Mouse (Mus musculus): ENCODE data around the gene Alpl. TPM values are rescaled to one million over a fixed set of nuclear protein-coding genes. Genes with fewer than 3 reads are reported as not detected.

Gene Alpl
- total and polyA plus RNA-seq, 3 experiments: 62.9 to 164 (median 115) TPM

DNA sequence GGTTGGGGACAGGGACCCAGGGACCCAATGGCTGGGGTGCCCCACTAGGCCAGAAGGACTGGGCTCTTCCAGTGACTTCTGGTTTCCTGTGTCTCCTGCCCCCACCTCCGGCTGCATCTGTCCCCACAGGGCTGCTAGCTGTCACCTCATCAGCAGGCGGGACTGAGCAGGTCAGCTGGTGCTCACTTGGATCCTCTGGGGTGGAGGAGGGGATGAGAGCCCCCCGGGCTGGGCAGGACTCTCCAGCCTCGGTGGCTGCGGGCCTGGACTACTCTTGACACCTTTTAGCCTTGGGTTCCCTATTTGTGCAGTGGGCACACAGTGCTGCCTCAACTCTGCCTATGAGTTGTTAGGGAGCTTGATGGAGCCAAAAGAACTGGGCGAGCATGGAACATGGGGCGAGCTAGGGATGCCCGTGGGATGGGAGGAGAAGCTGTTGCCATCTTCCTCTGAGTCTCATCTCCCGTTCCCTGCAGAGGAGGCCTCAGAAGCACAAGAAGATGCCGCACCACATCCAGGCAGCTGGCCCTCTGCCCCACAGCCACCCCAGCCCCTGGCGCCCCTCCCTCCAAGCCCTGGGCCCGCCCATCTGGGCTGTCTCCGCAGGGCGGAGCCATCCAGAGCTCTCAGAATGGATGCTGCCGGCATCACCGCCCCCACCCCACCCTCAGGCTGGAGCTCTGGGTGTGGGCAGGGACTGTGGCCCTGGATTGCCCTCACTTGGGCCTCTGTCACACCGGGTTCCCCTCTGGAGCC is 67.6 kb downstream of the Alpl start:
- Histone ChIP-seq H3K4me1 (ENCODE audit: control insufficient read depth in 1 of 2, insufficient read depth in 2 of 2) (peaks cover 9 to 37% of the 10 kb centered on the region in 2 experiments), H3K79me2 (replicated peaks; ENCODE audit: control insufficient read depth, extremely low read depth, insufficient read depth, poor library complexity, severe bottlenecking) (no peaks in the 10 kb centered on the region), H3K27ac (ENCODE audit: insufficient read depth, low read depth) (no peak overlapping the region), H3K9me3 (replicated peaks; ENCODE audit: low read length) (no peaks in the 10 kb centered on the region), H3K4me2 (ENCODE audit: insufficient read depth, low read depth, poor library complexity, severe bottlenecking) (no peak overlapping the region), H3K27me3 (replicated peaks) (peaks cover 19% of the 10 kb centered on the region), H3K9ac (ENCODE audit: insufficient read depth, low read depth) (no peak overlapping the region), H3K36me3 (replicated peaks in 1 of 2; ENCODE audit: control insufficient read depth in 1 of 2, insufficient read depth in 1 of 2, low read length in 1 of 2) (peaks cover 0 to 22% of the 10 kb centered on the region in 2 experiments), H3K4me3 (replicated peaks in 1 of 3; ENCODE audit: low read depth in 2 of 3, low read length in 2 of 3, poor library complexity in 1 of 3) (no peak overlapping the region)
- no peak for DNase-seq (ENCODE audit: extremely low read depth)
- dilution Hi-C loops (cut with MboI; ENCODE audit: extremely low pct_ligation_motif_present, extremely low pct_unique_long_range_greater_than_20kb, low sequenced_read_pairs) (no loop called here), in situ Hi-C loops (cut with MboI; ENCODE audit: low pct_ligation_motif_present, low pct_unique_long_range_greater_than_20kb, low sequenced_read_pairs) (no loop called here)
- TF ChIP-seq EP300 (IDR thresholded peaks at IDR 0.05; ENCODE audit: low read length) (no peak), E2F4 (IDR thresholded peaks at IDR 0.05; ENCODE audit: insufficient replicate concordance, low read depth, low read length) (no peak), USF2 (conservative IDR thresholded peaks at IDR 0.05; ENCODE audit: low read depth, low read length) (no peak), HCFC1 (IDR thresholded peaks at IDR 0.05; ENCODE audit: low read depth, low read length) (no peak), GABPA (IDR thresholded peaks at IDR 0.05; ENCODE audit: insufficient replicate concordance, low read depth, low read length) (no peak), TCF12 (IDR thresholded peaks at IDR 0.05; ENCODE audit: low read depth, low read length) (no peak), POLR2AphosphoS2 (IDR thresholded peaks at IDR 0.05; ENCODE audit: low read depth, low read length) (no peak), ZC3H11A (IDR thresholded peaks at IDR 0.05; ENCODE audit: low read depth, low read length) (no peak), MAFK (IDR thresholded peaks at IDR 0.05; ENCODE audit: insufficient replicate concordance, low read length) (no peak)

DNA sequence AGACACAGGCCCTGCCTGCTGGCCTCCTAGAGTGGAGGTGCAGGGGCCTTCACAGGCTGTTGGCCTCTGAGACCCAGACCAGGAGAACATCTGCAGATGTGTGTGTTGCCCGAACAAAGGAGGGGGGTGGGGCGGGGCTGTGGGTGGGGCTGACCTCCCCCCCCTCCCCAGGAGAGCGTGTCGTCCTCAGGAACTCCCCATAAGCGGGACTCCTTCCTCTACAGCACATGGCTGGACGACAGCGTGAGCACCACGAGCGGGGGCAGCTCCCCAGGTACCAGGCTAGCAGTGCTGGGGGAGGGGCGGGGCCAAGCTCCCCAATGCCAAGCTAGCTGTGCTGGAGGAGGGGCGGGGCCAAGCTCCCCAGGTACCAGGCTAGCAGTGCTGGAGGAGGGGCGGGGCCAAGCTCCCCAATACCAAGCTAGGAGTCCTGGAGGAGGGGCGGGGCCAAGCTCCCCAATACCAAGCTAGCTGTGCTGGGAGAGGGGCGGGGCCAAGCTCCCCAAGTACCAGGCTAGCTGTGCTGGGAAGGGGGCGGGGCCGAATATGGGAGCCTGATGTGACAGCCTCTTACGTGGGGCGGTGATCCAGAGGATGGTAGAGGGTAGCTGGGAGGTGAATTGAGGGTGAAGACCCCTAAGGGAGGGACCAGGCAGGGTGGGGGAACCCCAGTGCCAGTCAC is 68.5 kb downstream of the Alpl start:
- TF ChIP-seq NRF1 (IDR thresholded peaks at IDR 0.05; ENCODE audit: low read depth, low read length) (no peak), POLR2A (IDR thresholded peaks at IDR 0.05; ENCODE audit: low read depth, low read length) (no peak), TBP (conservative IDR thresholded peaks at IDR 0.05; ENCODE audit: low read depth, low read length) (no peak), CHD1 (IDR thresholded peaks at IDR 0.05; ENCODE audit: low read depth, low read length) (no peak), ETS1 (conservative IDR thresholded peaks at IDR 0.05; ENCODE audit: low read depth, low read length) (no peak), UBTF (IDR thresholded peaks at IDR 0.05; ENCODE audit: low read depth, low read length) (no peak), USF1 (IDR thresholded peaks at IDR 0.05; ENCODE audit: low read depth, low read length) (no peak)
- peaks cover 14% of the 10 kb centered on the region for H3K27me3 ChIP-seq (replicated peaks)
- dilution Hi-C loops (cut with MboI; ENCODE audit: extremely low pct_ligation_motif_present, extremely low pct_unique_long_range_greater_than_20kb, low sequenced_read_pairs): no loop called here
- no peak overlapping the region for H3K4me3 ChIP-seq (replicated peaks in 1 of 3; ENCODE audit: low read depth in 2 of 3, low read length in 2 of 3, poor library complexity in 1 of 3)
- no peak overlapping the region for H3K4me2 ChIP-seq (ENCODE audit: insufficient read depth, low read depth, poor library complexity, severe bottlenecking)
- in situ Hi-C loops (cut with MboI; ENCODE audit: low pct_ligation_motif_present, low pct_unique_long_range_greater_than_20kb, low sequenced_read_pairs): no loop called here
- no peak overlapping the region for H3K27ac ChIP-seq (ENCODE audit: insufficient read depth, low read depth)
- H3K79me2 ChIP-seq (replicated peaks; ENCODE audit: control insufficient read depth, extremely low read depth, insufficient read depth, poor library complexity, severe bottlenecking): no peaks in the 10 kb centered on the region
- no peaks in the 10 kb centered on the region for H3K9me3 ChIP-seq (replicated peaks; ENCODE audit: low read length)
- H3K36me3 ChIP-seq (replicated peaks in 1 of 2; ENCODE audit: control insufficient read depth in 1 of 2, insufficient read depth in 1 of 2, low read length in 1 of 2): peaks cover 0 to 22% of the 10 kb centered on the region in 2 experiments
- DNase-seq (ENCODE audit: extremely low read depth): peak; percentile 24
- no peak overlapping the region for H3K9ac ChIP-seq (ENCODE audit: insufficient read depth, low read depth)
- peaks cover 9 to 45% of the 10 kb centered on the region in 2 experiments for H3K4me1 ChIP-seq (ENCODE audit: control insufficient read depth in 1 of 2, insufficient read depth in 2 of 2)

Data from CH12.LX (cell line).